Mouse (Mus musculus): ENCODE results near the gene Abcb4. TPM values are rescaled to one million over a fixed set of nuclear protein-coding genes. Genes with fewer than 3 reads are reported as not detected.
"Not testable (repeated sequence)": the region's sequence is repeated elsewhere in the genome, so short reads cannot be mapped to it uniquely, and the experiment has no call there.

Gene Abcb4
- total RNA-seq, 1 experiment from 2014 or later = 2.7 TPM

DNA sequence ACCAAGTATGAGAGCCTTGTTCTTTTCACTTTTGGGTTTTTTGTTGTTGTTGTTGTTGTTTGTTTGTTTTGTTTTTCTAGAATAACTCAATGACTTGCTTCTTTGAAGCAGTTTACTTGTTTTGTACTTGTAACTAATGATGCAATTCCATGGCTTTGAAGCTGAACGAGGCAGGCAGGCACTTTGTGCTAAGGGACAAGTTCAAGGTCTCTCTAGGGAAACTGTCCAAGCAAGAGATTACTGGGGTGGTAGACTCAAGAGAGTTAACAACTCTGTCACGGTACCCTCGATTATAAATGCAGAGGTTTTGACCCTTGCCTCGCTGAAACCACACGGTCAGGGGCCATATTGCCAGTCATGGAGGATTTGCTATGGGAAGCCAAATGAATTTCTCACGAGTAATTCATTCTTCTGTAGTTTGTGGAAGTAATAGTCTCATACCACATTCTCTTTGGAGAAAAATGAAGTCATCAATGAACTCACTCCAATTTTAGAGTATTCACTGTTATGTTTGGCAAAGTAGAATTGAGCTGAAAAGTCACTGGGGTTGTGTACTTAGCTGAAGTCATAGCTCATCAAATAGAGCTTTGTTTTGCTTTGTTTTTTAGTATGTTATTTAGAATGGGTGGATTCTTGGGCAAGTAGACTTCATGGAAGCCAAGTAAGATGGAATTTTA is 8.8 kb downstream of the Abcb4 start:
- no peak for ATAC-seq (ENCODE audit: extremely low read depth, insufficient number of reproducible peaks, low FRiP score, poor library complexity, severe bottlenecking)

DNA sequence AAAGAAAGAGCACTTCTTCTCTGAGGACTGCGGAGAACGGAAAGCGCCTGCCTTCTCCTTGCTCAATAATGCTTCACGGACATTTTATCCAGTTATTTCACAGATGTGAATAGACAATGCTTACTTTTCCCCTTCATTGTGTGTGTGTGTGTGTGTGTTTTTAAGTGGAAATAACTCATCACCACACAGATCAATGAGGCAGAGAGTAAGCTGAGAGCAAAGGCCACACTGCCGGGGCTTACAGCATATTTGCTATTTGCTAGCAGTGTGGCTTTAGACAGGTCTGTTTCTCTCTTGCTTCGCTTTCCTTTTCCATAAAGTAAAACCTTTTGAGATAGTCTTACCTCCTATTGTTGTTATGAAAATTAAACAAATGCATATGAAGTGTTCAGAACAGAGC is 11.0 kb downstream of the Abcb4 start:
- ATAC-seq (ENCODE audit: extremely low read depth, insufficient number of reproducible peaks, low FRiP score, poor library complexity, severe bottlenecking) = no peak

DNA sequence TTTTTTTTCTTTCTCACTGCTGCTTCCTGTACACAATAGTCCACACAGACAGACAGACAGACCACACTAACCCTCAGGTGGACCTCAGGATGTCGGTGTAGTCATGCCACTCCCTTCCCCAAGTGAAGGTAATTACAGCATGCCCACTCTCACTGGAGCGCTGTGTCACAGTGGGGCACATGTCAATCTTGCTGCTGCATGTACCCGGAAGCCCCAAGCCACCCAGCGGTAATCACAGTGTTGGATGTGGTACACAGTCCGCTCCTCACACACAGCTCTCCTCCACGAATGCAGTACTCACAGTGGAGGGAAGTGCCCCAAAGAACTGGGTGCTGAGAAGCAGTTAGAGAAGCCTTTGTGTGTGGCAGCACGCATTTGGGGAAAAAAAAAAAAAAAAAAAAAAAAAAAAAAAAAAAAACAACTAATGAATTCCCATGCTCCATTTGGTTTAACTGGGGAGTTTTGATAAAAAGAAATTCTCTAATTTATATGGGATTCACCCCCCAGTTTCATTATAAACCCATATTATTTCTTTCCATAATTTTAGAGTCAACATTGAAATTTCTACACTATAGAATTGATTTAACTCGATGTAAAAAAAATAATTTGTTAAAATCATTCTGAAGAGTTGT is 18.2 kb downstream of the Abcb4 start:
- peak; percentile 82; the same call in 1 of the 2 replicates for ATAC-seq (ENCODE audit: extremely low read depth, insufficient number of reproducible peaks, low FRiP score, poor library complexity, severe bottlenecking)

DNA sequence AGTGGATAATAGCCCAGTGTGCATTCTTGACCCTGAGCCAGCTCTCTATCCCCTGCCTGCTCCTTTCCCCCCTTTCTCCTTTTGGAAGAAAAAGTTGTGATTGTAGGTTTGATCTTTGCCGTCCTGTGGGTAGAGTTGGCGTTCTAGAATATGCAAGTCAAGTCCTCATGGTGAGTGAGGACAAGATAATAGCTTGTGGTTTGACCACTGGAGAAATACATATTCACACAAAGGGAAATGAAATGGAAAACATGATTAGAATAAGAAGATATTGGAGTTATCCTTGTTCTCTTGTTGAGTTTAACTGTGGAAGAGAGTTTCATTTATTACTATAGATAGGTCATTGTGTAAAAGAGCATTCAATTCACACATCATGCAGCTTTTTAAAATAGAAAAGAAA is 22.9 kb downstream of the Abcb4 start:
- ATAC-seq (ENCODE audit: extremely low read depth, insufficient number of reproducible peaks, low FRiP score, poor library complexity, severe bottlenecking) = no peak

DNA sequence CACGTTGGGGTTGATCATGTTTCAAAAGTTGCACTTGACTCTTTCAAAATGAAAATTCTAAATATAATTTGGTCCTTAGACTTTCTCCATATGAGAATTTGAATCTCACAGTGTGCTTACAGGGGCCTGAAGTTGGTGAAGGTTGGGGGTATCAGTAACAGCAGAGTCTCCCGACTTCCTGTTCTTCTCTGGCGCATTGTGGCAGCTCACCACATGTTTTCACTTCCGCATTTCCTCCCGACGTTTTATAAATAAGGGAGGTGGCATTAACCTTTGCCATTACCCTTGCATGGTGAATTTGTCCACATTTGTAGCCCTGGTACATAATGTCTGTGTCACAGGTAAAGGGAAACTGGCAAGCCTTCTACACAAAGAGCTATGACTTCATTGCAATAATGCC is 23.6 kb downstream of the Abcb4 start:
- peak; percentile 98 for ATAC-seq (ENCODE audit: extremely low read depth, insufficient number of reproducible peaks, low FRiP score, poor library complexity, severe bottlenecking)

DNA sequence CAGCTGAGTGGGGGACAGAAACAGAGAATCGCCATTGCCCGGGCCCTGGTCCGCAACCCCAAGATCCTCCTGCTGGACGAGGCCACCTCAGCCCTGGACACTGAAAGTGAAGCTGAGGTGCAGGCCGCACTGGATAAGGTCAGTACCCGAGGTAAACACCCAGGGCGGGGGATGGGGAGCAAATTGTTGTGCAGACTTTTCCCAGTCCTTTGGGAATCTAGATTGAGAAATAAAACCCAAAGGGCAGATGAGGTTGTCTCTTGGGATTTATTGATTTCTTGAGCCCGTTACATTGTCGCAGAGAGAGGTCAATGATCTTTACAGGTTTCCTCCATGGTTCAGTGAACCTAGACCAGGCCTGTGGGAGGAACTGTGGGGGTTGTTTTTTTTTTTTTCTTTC is 34.9 kb downstream of the Abcb4 start:
- no peak for ATAC-seq (ENCODE audit: extremely low read depth, insufficient number of reproducible peaks, low FRiP score, poor library complexity, severe bottlenecking)

DNA sequence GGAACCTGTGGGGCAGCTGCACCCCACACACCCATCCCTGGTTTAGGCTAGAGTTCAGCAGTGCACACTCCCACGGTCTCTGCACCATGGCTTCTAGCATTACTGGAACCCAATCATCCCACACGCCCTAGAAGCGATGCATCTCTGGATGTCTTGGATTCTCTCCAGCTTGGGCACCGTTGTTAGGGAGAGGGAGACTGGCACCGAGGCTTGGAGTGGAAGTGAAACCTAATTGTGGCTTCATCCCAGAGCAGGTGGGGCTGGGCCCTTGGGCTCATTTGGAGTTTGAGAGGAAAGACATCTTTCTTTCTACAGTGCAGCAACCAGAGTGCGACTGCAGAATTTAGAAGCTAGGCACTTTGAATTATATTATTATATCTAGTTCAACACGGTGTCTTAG is 44.4 kb downstream of the Abcb4 start:
- no peak for ATAC-seq (ENCODE audit: extremely low read depth, insufficient number of reproducible peaks, low FRiP score, poor library complexity, severe bottlenecking)

DNA sequence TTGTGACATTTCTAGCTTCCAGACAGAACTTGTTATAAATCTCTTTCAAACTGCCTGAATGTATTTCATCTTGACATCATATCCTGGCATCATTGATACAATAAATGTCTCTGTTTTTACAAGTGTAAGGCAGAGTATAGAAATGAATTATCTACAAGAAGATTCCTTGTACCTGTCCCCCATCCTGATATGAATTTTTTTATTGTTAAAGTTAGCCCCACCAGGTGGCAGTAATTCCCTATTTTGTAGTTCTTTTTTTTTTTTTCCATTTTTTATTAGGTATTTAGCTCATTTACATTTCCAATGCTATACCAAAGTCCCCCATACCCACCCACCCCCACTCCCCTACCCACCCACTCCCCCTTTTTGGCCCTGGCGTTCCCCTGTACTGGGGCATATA is 47.7 kb downstream of the Abcb4 start:
- ATAC-seq (ENCODE audit: extremely low read depth, insufficient number of reproducible peaks, low FRiP score, poor library complexity, severe bottlenecking) = not testable (repeated sequence)

DNA sequence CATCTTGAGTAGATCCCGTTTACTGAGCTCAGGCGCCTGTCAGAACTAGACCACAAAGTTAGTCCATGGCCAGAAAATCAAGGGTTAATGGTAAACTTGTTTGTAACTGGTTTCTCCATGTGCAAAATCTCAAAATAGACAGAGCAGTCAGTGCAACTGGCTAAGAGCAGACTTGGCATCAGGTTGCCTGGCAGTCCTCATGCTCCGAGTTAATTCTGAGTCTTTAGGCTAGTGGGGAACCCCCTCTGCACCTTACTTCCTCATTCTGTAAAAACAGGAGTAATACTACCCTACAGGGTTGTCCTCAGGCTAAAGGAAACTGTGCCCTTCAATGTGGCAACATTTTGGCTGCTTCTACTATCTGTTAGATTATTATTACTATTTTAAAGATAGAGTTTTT is 50.3 kb downstream of the Abcb4 start:
- peak; percentile 98 for ATAC-seq (ENCODE audit: extremely low read depth, insufficient number of reproducible peaks, low FRiP score, poor library complexity, severe bottlenecking)

DNA sequence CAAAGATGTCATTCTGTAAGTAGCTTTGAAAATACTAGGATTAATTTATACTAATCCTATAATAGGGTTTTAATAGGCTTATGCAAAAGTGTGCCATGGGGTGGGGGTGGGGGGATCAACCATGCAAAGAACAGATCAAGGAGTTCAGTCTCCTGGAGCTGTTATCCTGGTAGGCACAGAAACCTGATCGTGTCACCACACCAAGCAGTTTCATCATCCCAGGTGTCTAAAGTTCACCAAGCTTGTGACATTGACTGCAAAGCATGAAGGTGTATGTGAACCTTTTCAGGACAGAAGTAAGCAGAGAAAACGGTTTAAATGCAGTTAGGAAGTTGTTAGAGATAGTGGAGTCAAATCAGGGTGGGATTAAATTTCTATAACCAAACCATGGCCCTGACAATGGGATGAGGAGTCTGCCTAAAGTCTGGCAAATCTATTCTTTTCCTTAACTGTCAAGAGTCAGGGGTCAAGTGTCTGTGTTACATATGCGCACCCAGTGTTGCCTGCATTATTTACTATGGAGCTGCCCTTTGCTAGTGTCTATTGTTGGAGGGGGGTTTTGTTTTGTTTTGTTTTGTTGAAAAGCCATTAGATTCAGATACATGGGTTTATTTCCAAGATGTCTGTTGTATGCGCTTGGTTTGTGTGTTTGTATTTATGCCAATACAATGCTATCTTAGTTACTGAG is 54.0 kb downstream of the Abcb4 start:
- no peak for ATAC-seq (ENCODE audit: extremely low read depth, insufficient number of reproducible peaks, low FRiP score, poor library complexity, severe bottlenecking)

DNA sequence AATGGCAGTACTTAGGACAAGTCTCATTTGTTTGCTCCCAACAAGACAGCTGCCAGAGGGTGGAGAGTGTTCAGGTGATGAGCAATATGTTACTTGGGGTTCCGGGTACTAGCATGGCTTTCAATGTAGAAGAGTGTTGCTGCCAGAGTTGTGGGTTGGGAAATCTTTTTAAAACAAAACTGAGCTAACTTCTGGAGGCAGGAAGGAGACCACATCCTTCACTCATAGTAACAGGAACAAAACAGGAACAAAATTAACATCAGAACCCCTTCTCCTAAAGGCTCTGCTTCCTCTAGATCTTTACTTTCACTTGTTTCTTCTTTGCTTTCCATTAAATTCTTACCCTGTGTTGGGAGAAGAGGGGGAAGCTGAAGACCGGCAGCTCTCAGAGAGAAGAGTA is 60.1 kb downstream of the Abcb4 start:
- ATAC-seq (ENCODE audit: extremely low read depth, insufficient number of reproducible peaks, low FRiP score, poor library complexity, severe bottlenecking) = no peak

DNA sequence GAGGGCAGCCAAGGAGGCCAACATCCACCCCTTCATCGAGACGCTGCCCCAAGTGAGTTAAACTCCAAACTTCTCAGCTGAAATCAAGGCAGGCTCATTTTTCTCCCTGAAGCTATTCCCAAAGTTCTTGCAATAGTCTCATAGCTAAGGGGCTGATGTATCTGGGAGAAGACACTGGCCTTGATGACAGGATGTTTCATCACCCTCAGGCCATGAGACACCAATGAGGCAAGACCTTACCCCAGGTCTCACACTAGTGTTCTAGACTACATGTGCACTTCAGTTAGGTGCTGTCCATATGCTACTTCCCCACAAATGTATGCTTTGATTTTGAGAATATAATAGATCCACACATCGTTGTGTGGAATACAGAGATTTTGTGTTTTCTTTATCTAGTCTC is 62.0 kb downstream of the Abcb4 start:
- ATAC-seq (ENCODE audit: extremely low read depth, insufficient number of reproducible peaks, low FRiP score, poor library complexity, severe bottlenecking) = no peak

DNA sequence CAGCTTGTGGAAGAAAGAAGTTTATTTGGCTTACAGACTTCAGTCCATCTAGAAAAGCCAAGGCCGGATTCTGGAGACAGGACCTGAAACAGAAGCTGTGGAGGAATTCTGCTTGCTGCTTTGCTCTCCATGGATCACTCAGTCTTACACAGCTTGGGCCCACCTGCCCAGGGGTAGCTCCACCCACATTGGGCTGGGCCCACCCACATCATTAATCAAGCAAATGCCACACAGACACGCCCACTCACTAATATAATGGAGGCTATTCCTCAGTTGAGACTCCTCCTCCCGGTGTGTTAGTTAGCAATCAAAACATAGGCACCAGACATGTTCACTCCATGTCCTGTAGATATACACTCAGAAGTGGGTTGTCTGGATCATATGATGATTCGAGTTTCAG is 67.0 kb downstream of the Abcb4 start:
- no peak for ATAC-seq (ENCODE audit: extremely low read depth, insufficient number of reproducible peaks, low FRiP score, poor library complexity, severe bottlenecking)

DNA sequence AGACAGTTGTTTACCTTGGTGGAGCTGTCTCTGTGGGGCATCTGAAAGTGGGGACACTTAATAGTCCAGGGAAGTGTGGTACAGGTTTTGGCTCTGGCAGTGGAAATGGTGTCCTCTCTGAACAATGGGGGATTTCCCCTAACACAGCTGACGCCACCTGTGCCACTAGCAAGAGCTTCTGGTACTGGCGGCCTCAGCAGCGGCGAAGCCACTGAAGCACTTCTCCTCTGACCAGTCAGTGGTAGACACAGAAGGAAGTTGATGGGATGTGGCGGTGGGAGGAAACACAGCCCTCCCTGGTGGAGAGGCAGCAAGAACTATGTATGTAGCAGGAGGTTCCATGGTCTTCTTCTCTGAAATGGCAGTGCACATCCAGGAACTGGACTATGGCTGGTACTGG is 71.0 kb downstream of the Abcb4 start:
- peak; percentile 15; the same call in 1 of the 2 replicates for ATAC-seq (ENCODE audit: extremely low read depth, insufficient number of reproducible peaks, low FRiP score, poor library complexity, severe bottlenecking)

DNA sequence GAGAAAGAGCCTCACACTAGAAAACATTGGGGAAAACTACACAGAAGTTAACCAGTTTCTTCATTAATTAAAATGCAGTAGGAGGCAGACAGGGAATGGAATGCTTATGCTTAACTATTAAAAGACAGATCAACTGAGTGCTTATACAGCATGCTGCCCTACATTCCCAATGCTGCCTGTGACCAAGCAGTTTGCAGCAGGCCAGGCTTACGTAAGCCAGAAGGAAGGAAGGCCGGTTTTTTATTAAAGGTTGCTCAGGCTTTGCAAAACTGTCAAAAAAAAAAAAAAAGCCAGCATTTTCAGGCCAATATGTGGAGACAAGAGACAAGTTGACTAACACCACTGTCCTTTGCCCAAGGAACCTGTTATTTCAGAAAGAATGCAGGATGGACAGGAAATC is 77.2 kb downstream of the Abcb4 start:
- no peak for ATAC-seq (ENCODE audit: extremely low read depth, insufficient number of reproducible peaks, low FRiP score, poor library complexity, severe bottlenecking)

DNA sequence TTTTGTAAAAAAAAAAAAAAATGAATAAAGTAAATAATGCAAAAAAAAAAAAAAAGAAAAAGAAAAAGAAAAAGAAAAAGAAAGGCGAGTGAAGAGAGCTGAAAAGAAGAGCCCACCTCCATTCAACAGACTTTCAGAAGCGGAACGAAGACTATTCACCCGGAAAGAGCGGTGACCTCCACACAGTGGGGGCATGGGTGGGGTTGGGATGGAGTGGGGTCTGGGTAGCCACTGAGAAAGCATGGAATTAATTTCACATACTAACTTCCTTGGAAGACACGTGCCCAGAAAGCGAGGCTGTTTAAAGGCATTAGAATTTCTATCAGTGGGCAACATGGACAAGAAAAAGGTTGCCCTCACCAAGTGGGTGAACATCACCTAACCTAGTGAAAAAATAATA is 78.8 kb downstream of the Abcb4 start:
- ATAC-seq (ENCODE audit: extremely low read depth, insufficient number of reproducible peaks, low FRiP score, poor library complexity, severe bottlenecking) = no peak

DNA sequence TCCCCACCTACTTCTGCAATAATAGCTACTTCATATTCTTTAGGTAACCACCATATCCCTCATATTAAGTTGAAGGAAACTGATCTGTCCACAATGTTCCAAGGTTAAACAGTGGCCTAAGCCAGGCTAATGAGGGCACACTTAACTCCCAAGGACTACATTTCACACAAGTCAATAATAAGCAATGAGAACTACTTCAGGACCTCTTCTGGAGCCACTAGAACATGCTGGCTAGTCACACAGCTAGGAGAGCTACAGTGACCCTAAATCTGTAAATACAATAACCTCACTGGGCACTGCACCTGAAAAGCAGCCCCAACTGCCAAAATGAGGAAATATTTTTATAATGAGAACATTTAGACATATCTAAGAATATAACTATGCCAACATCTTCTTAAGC is 81.2 kb downstream of the Abcb4 start:
- ATAC-seq (ENCODE audit: extremely low read depth, insufficient number of reproducible peaks, low FRiP score, poor library complexity, severe bottlenecking) = no peak

DNA sequence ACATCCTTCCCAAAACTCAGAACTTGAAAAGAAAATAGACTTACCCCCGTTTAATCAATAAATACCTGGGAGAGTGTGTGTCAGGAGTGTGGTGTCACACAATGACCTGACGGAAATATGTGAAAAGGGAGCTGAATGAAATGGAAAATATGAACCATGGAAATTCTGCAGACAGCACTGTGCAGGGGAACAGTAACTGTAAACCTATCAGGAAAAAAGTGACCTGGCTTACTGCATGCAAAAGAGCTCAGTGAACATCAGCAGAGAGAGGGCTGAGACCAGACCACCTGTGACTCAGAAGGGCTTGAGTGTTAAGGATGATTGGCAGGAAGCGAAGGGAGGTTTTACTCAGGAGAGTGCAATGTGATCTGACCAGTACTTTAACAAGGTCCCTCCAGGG is 92.0 kb downstream of the Abcb4 start:
- no peak for ATAC-seq (ENCODE audit: extremely low read depth, insufficient number of reproducible peaks, low FRiP score, poor library complexity, severe bottlenecking)

DNA sequence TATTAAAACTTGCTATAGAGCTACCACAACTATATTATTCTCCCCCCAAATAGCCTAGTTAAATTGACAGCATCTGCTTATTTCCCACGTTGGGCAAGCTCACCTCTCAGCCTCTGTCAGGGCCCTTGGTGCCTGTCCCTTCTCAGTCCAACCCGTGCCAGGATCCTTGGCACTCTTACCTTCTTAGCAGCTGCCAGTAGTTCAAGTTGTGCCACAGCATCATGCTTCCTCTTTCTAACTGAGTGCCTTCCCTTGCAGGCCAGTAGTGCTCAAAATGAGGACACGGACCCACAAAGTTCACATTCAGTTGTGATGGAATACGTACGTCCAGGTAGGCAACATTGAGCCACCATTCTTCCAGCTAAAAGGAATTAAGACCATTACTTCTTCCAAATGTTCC is 94.4 kb downstream of the Abcb4 start:
- no peak for ATAC-seq (ENCODE audit: extremely low read depth, insufficient number of reproducible peaks, low FRiP score, poor library complexity, severe bottlenecking)

DNA sequence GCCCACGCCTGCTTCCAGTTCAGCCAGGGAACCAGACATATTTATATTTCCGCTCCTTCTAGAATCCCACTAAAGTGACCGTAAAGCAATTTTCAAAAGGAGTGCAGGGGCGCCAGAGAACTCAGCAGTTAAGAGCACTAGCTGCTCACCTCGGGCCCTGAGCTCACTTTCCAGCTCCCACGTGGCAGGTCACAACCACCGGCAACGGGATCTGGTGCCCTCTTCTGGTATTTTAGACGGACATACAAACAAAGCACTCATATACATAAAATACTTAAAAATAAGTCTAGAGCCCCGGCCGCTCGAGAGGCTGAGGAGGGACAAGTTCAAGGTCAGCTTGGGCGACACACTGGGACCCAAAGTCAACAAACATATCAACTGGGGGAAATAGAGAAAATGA is 97.0 kb downstream of the Abcb4 start:
- no peak for ATAC-seq (ENCODE audit: extremely low read depth, insufficient number of reproducible peaks, low FRiP score, poor library complexity, severe bottlenecking)
